Mouse (Mus musculus) MEL (cell line): Measurements from ENCODE around the gene Il5. TPM values are rescaled to one million over a fixed set of nuclear protein-coding genes. Genes with fewer than 3 reads are reported as not detected.

Experiments used
- DNase-seq: peaks from one replicate; pipeline ENCODE4 v3.0.0; 2011; ENCODE audit warnings: low read depth, low spot score
- H3K27ac ChIP-seq: 2 replicates; pipeline ENCODE4 v1.5.1; 2012; ENCODE audit warnings: low read depth, mild to moderate bottlenecking, control low read depth, low read length, moderate library complexity; ENCODE audit not compliant: control insufficient read depth
- H3K27me3 ChIP-seq, 2 experiments: fragments of 150-350 bp in 1 of 2; sonication (generic) in 1 of 2; 2 replicates each; pipeline ENCODE4 v1.6.1; 2012; ENCODE audit warnings: low read length in 2 of 2, mild to moderate bottlenecking in 2 of 2, improper control_type of control experiment in 1 of 2, moderate library complexity in 1 of 2; ENCODE audit not compliant: insufficient read depth in 2 of 2, control insufficient read depth in 1 of 2
- H3K36me3 ChIP-seq, 2 experiments: 2 replicates each; pipeline ENCODE4 v1.6.1; 2012 to 2014; ENCODE audit warnings: low read length in 2 of 2, improper control_type of control experiment in 1 of 2, inconsistent platforms in 1 of 2, mild to moderate bottlenecking in 1 of 2; ENCODE audit not compliant: insufficient read depth in 2 of 2, control insufficient read depth in 1 of 2
- H3K4me1 ChIP-seq, 2 experiments: fragments of 150-350 bp in 1 of 2; sonication (generic) in 1 of 2; 2 replicates each; pipeline ENCODE4 v1.6.1; 2012; ENCODE audit warnings: low read length in 2 of 2, improper control_type of control experiment in 1 of 2, mild to moderate bottlenecking in 1 of 2; ENCODE audit not compliant: insufficient read depth in 2 of 2, control insufficient read depth in 1 of 2
- H3K4me3 ChIP-seq, 2 experiments: fragments of 150-350 bp in 1 of 2; sonication (generic) in 1 of 2; 2 replicates each; pipeline ENCODE4 v1.5.1; 2012; ENCODE audit warnings: low read depth in 2 of 2, low read length in 2 of 2, mild to moderate bottlenecking in 2 of 2, moderate library complexity in 2 of 2, control low read depth in 1 of 2, improper control_type of control experiment in 1 of 2; ENCODE audit not compliant: control insufficient read depth in 1 of 2, insufficient read depth in 1 of 2
- H3K79me2 ChIP-seq: 2 replicates; pipeline ENCODE4 v1.6.1; 2012; ENCODE audit warnings: mild to moderate bottlenecking, low read length, moderate library complexity; ENCODE audit not compliant: control insufficient read depth, poor library complexity, insufficient read depth
- H3K9ac ChIP-seq: 2 replicates; pipeline ENCODE4 v1.6.1; 2012; ENCODE audit warnings: low read depth, mild to moderate bottlenecking, control low read depth, low read length, moderate library complexity; ENCODE audit not compliant: control insufficient read depth, poor library complexity, severe bottlenecking
- H3K9me3 ChIP-seq: fragments of 150-350 bp; sonication (generic); replicated peaks from 2 replicates; pipeline ENCODE4 v1.6.1; 2012; ENCODE audit warnings: mild to moderate bottlenecking, low read length, improper control_type of control experiment, moderate library complexity; ENCODE audit not compliant: insufficient read depth
- BHLHE40 ChIP-seq: IDR thresholded peaks from 2 replicates; pipeline ENCODE4 v1.6.1; 2012; ENCODE audit warnings: low read depth, mild to moderate bottlenecking, inconsistent platforms, low read length, improper control_type of control experiment, borderline replicate concordance
- CHD2 ChIP-seq: IDR thresholded peaks from 2 replicates; pipeline ENCODE4 v1.6.1; 2011; ENCODE audit warnings: low read length, improper control_type of control experiment
- ELF1 ChIP-seq: IDR thresholded peaks from 2 replicates; pipeline ENCODE4 v1.6.1; 2014; ENCODE audit warnings: low read depth, mild to moderate bottlenecking, inconsistent platforms, low read length, improper control_type of control experiment, moderate library complexity
- EP300 ChIP-seq, 2 experiments: IDR thresholded peaks; 2 replicates each; pipeline ENCODE4 v1.6.1; 2011; ENCODE audit warnings: improper control_type of control experiment in 2 of 2, low read length in 2 of 2, low read depth in 1 of 2, mild to moderate bottlenecking in 1 of 2
- GABPA ChIP-seq: IDR thresholded peaks from 2 replicates; pipeline ENCODE4 v1.6.1; 2012; ENCODE audit warnings: low read depth, mild to moderate bottlenecking, inconsistent platforms, low read length, improper control_type of control experiment, moderate library complexity
- GATA1 ChIP-seq: IDR thresholded peaks from 2 replicates; pipeline ENCODE4 v1.6.1; 2011; ENCODE audit warnings: low read depth, low read length, improper control_type of control experiment
- HCFC1 ChIP-seq: IDR thresholded peaks from 2 replicates; pipeline ENCODE4 v1.6.1; 2012; ENCODE audit warnings: low read depth, mild to moderate bottlenecking, inconsistent platforms, low read length, improper control_type of control experiment, moderate library complexity
- JUND ChIP-seq: IDR thresholded peaks from 2 replicates; pipeline ENCODE4 v1.6.1; 2011; ENCODE audit warnings: low read depth, mild to moderate bottlenecking, improper control_type of control experiment, low read length
- MAFK ChIP-seq: IDR thresholded peaks from 2 replicates; pipeline ENCODE4 v1.6.1; 2011; ENCODE audit warnings: low read depth, mild to moderate bottlenecking, low read length, improper control_type of control experiment, borderline replicate concordance
- MAX ChIP-seq: IDR thresholded peaks from 2 replicates; pipeline ENCODE4 v1.6.1; 2011; ENCODE audit warnings: low read length, improper control_type of control experiment
- MEF2A ChIP-seq: IDR thresholded peaks from 2 replicates; pipeline ENCODE4 v1.6.1; 2014; ENCODE audit warnings: low read depth, mild to moderate bottlenecking, inconsistent platforms, low read length, improper control_type of control experiment; ENCODE audit not compliant: poor library complexity, insufficient replicate concordance, severe bottlenecking; ENCODE audit errors: extremely low read depth
- MXI1 ChIP-seq: IDR thresholded peaks from 2 replicates; pipeline ENCODE4 v1.6.1; 2011; ENCODE audit warnings: mild to moderate bottlenecking, low read depth, low read length, improper control_type of control experiment
- MYB ChIP-seq: IDR thresholded peaks from 2 replicates; pipeline ENCODE4 v1.6.1; 2011; ENCODE audit warnings: mild to moderate bottlenecking, low read depth, low read length, improper control_type of control experiment
- NELFE ChIP-seq: IDR thresholded peaks from 2 replicates; pipeline ENCODE4 v1.6.1; 2011; ENCODE audit warnings: low read depth, low read length, improper control_type of control experiment
- NRF1 ChIP-seq: IDR thresholded peaks from 2 replicates; pipeline ENCODE4 v1.6.1; 2014; ENCODE audit warnings: low read depth, mild to moderate bottlenecking, inconsistent platforms, low read length, improper control_type of control experiment, moderate library complexity; ENCODE audit not compliant: poor library complexity, insufficient read depth, severe bottlenecking
- POLR2A ChIP-seq, 2 experiments: IDR thresholded peaks; 2 replicates each; pipeline ENCODE4 v1.6.1; 2011 to 2012; ENCODE audit warnings: low read length in 2 of 2, mild to moderate bottlenecking in 2 of 2, control low read depth in 1 of 2, improper control_type of control experiment in 1 of 2, low read depth in 1 of 2, moderate library complexity in 1 of 2; ENCODE audit not compliant: control insufficient read depth in 1 of 2, insufficient read depth in 1 of 2, poor library complexity in 1 of 2
- RCOR1 ChIP-seq: IDR thresholded peaks from 2 replicates; pipeline ENCODE4 v1.6.1; 2012; ENCODE audit warnings: low read depth, mild to moderate bottlenecking, inconsistent platforms, low read length, improper control_type of control experiment
- SIN3A ChIP-seq: IDR thresholded peaks from 2 replicates; pipeline ENCODE4 v1.6.1; 2012; ENCODE audit warnings: low read length, improper control_type of control experiment, inconsistent platforms
- TAL1 ChIP-seq: IDR thresholded peaks from 2 replicates; pipeline ENCODE4 v1.6.1; 2012; ENCODE audit warnings: mild to moderate bottlenecking, inconsistent platforms, low read length, moderate library complexity, mixed read lengths
- UBTF ChIP-seq: IDR thresholded peaks from 2 replicates; pipeline ENCODE4 v1.6.1; 2012; ENCODE audit warnings: low read depth, mild to moderate bottlenecking, inconsistent platforms, low read length, improper control_type of control experiment, moderate library complexity, borderline replicate concordance; ENCODE audit not compliant: insufficient read depth
- USF1 ChIP-seq: IDR thresholded peaks from 2 replicates; pipeline ENCODE4 v1.6.1; 2014; ENCODE audit warnings: low read depth, mild to moderate bottlenecking, inconsistent platforms, low read length, improper control_type of control experiment, moderate library complexity
- ZMIZ1 ChIP-seq: IDR thresholded peaks from 2 replicates; pipeline ENCODE4 v1.6.1; 2012; ENCODE audit warnings: low read depth, mild to moderate bottlenecking, inconsistent platforms, low read length, improper control_type of control experiment, moderate library complexity
- polyA plus RNA-seq, 2 experiments: library from polyadenylated mRNA; stranded (reverse) in 1 of 2; unstranded in 1 of 2; fragments of >175 nt in 1 of 2; fragments of >200 nt in 1 of 2; gene quantifications; 2 replicates each; pipeline versions ENCODE4 v1.2.1 to v1.2.4; 2012; ENCODE audit warnings: low replicate concordance in 2 of 2, low read depth in 1 of 2; ENCODE audit not compliant: insufficient read length in 2 of 2, insufficient read depth in 1 of 2, missing spikeins in 1 of 2
- total RNA-seq: library from RNA; depleted of rRNA; stranded (reverse); fragments of 300-350 nt; gene quantifications from 2 replicates; pipeline ENCODE4 v1.2.3, GENCODE M21; 2012

Il5 gene
- total and polyA plus RNA-seq, 3 experiments, result not detected

- no peaks in the 10 kb centered on the region; the same call in 1 of the 2 replicates for H3K79me2 ChIP-seq
- H3K27ac ChIP-seq, result no peak overlapping the region
- peaks cover 0 to 16% of the 10 kb centered on the region in 2 experiments; a peak in 3 of 4 replicates for H3K4me1 ChIP-seq
- H3K27me3 ChIP-seq, result peaks cover 3 to 7% of the 10 kb centered on the region in 2 experiments; a peak in 3 of 4 replicates
- no peaks in the 10 kb centered on the region for H3K9me3 ChIP-seq
- no peak overlapping the region for H3K4me3 ChIP-seq
- TF ChIP-seq CHD2, result no peak
- TF ChIP-seq NELFE, result no peak
- TF ChIP-seq TAL1, result no peak
- TF ChIP-seq USF1, result no peak
- TF ChIP-seq NRF1, result no peak
- no peak for TF ChIP-seq ELF1
- TF ChIP-seq GATA1, result no peak
- peak; percentile 25 for DNase-seq
- H3K9ac ChIP-seq, result no peak overlapping the region
- H3K36me3 ChIP-seq, result peaks cover 0 to 9% of the 10 kb centered on the region in 2 experiments; a peak in 2 of 4 replicates
These were observed 48.0 kb downstream of the Il5 start for GRCm38 (mm10) chr11:53768422-53769184.

GRCm38 (mm10) chr11:53769185-53769576 lies 48.6 kb downstream of the Il5 start:
- Histone ChIP-seq H3K9ac (peak overlapping the region; percentile 46), H3K27ac (no peak overlapping the region)

GRCm38 (mm10) chr11:53769760-53770124 lies 49.1 kb downstream of the Il5 start, which contains the start of gene Irf1:
Gene Irf1 (plus strand): TSS chr11:53770014.
- no peaks in the 10 kb centered on the region for H3K79me2 ChIP-seq
- peak within 1 kb of the TSS; percentile 61 to 72 for H3K4me3 ChIP-seq
- no peaks in the 10 kb centered on the region for H3K9me3 ChIP-seq
- peaks cover 3 to 7% of the 10 kb centered on the region in 2 experiments; a peak in 3 of 4 replicates for H3K27me3 ChIP-seq
- DNase-seq, result peak; percentile 97
- H3K27ac ChIP-seq, result no peak within 1 kb of the TSS
- peak within 1 kb of the TSS; percentile 54 for H3K9ac ChIP-seq
- H3K4me1 ChIP-seq, result peaks cover 0 to 10% of the 10 kb centered on the region in 2 experiments; a peak in 2 of 4 replicates
- H3K36me3 ChIP-seq, result peaks cover 0 to 2% of the 10 kb centered on the region in 2 experiments; a peak in 2 of 4 replicates
- peak; percentile 24; the same call in 1 of the 2 replicates for TF ChIP-seq MAX
- 0 out of 2 replicates have a peak, but pooled peaks have one; percentile 28 for TF ChIP-seq USF1
- TF ChIP-seq TAL1, result no peak
- peak; percentile 35; the same call in 1 of the 2 replicates for TF ChIP-seq HCFC1
- peak in 1 of 2 experiments; percentile 32; a peak in 1 of 4 replicates for TF ChIP-seq EP300 (IDR thresholded peaks at IDR 0.05; ENCODE audit: low read depth in 1 of 2, low read length in 2 of 2)
- TF ChIP-seq BHLHE40, result no peak
- no peak for TF ChIP-seq MEF2A
- no peak for TF ChIP-seq ZMIZ1
- TF ChIP-seq SIN3A, result peak; percentile 61; the same call in 1 of the 2 replicates
- TF ChIP-seq MYB, result no peak
- TF ChIP-seq UBTF, result 0 out of 2 replicates have a peak, but pooled peaks have one; percentile 12
- no peak for TF ChIP-seq JUND
- TF ChIP-seq NELFE, result peak; percentile 46
- TF ChIP-seq GABPA, result no peak
- no peak for TF ChIP-seq MAFK
- peak; percentile 52 for TF ChIP-seq MXI1
- peak in 1 of 2 experiments; percentile 58; a peak in 1 of 4 replicates for TF ChIP-seq POLR2A (IDR thresholded peaks at IDR 0.05; ENCODE audit: control insufficient read depth in 1 of 2, insufficient read depth in 1 of 2, low read depth in 1 of 2, low read length in 2 of 2, poor library complexity in 1 of 2)

More at GRCm38 (mm10) chr11:53769185-53769576, 48.6 kb downstream of the Il5 start:
- DNase-seq, result no peak
- peaks cover 0 to 7% of the 10 kb centered on the region in 2 experiments; a peak in 2 of 4 replicates for H3K36me3 ChIP-seq
- no peaks in the 10 kb centered on the region for H3K79me2 ChIP-seq
- H3K4me1 ChIP-seq, result peaks cover 0 to 15% of the 10 kb centered on the region in 2 experiments; a peak in 3 of 4 replicates
- TF ChIP-seq POLR2A (IDR thresholded peaks at IDR 0.05; ENCODE audit: control insufficient read depth in 1 of 2, insufficient read depth in 1 of 2, low read depth in 1 of 2, low read length in 2 of 2, poor library complexity in 1 of 2) (no peak), RCOR1 (no peak), MAX (no peak), NRF1 (no peak)
- TF ChIP-seq, all 39 proteins: peak for 0
- Histone ChIP-seq H3K9me3 (no peaks in the 10 kb centered on the region), H3K4me3 (peak overlapping the region; percentile 36 to 49; a peak in 3 of 4 replicates), H3K27me3 (peaks cover 3 to 7% of the 10 kb centered on the region in 2 experiments; a peak in 3 of 4 replicates)
